Mouse (Mus musculus) myocyte (in vitro differentiated cells): ENCODE measurements around the gene Gria4.

Source experiments
- CEBPB ChIP-seq: IDR thresholded peaks from 2 replicates; pipeline ENCODE4 v1.6.1; 2011; ENCODE audit warnings: mild to moderate bottlenecking, moderate library complexity; ENCODE audit not compliant: poor library complexity, insufficient read depth, severe bottlenecking
- E2F4 ChIP-seq: IDR thresholded peaks from one replicate; pipeline ENCODE4 v1.6.1; 2011; ENCODE audit warnings: mild to moderate bottlenecking, control low read depth, moderate library complexity; ENCODE audit not compliant: insufficient read depth
- MAX ChIP-seq: IDR thresholded peaks from one replicate; pipeline ENCODE4 v1.6.1; 2011; ENCODE audit warnings: low read depth, mild to moderate bottlenecking, control low read depth
- MYOD1 ChIP-seq, 3 experiments: IDR thresholded peaks; one replicate each; pipeline ENCODE4 v1.6.1; 2011; ENCODE audit warnings: control low read depth in 2 of 3, low read depth in 2 of 3, mild to moderate bottlenecking in 2 of 3, moderate library complexity in 1 of 3; ENCODE audit not compliant: insufficient read length in 2 of 3, control insufficient read depth in 1 of 3
- MYOG ChIP-seq, 3 experiments: IDR thresholded peaks; one replicate each; pipeline ENCODE4 v1.6.1; 2011; ENCODE audit warnings: control low read depth in 2 of 3, low read depth in 2 of 3, mild to moderate bottlenecking in 2 of 3; ENCODE audit not compliant: insufficient read length in 2 of 3, control insufficient read depth in 1 of 3, insufficient read depth in 1 of 3
- POLR2A ChIP-seq: IDR thresholded peaks from one replicate; pipeline ENCODE4 v1.6.1; 2011; ENCODE audit warnings: low read depth, mild to moderate bottlenecking, control low read depth, moderate library complexity; ENCODE audit not compliant: insufficient read length
- POLR2AphosphoS2 ChIP-seq: IDR thresholded peaks from one replicate; pipeline ENCODE4 v1.6.1; 2011; ENCODE audit warnings: low read depth, control low read depth; ENCODE audit not compliant: insufficient read length
- REST ChIP-seq: IDR thresholded peaks from one replicate; pipeline ENCODE4 v1.6.1; 2011; ENCODE audit warnings: mild to moderate bottlenecking, control low read depth, moderate library complexity; ENCODE audit not compliant: insufficient read depth, insufficient read length
- SRF ChIP-seq: IDR thresholded peaks from one replicate; pipeline ENCODE4 v1.6.1; 2011; ENCODE audit warnings: low read depth; ENCODE audit not compliant: control insufficient read depth, insufficient read length
- TCF12 ChIP-seq: IDR thresholded peaks from one replicate; pipeline ENCODE4 v1.6.1; 2011; ENCODE audit warnings: mild to moderate bottlenecking, control low read depth; ENCODE audit not compliant: poor library complexity, insufficient read depth, severe bottlenecking
- TCF3 ChIP-seq: IDR thresholded peaks from one replicate; pipeline ENCODE4 v1.6.1; 2011; ENCODE audit warnings: low read depth, control low read depth; ENCODE audit not compliant: insufficient read length
- USF1 ChIP-seq: IDR thresholded peaks from one replicate; pipeline ENCODE4 v1.6.1; 2011; ENCODE audit warnings: low read depth, mild to moderate bottlenecking, control low read depth, moderate library complexity

DNA sequence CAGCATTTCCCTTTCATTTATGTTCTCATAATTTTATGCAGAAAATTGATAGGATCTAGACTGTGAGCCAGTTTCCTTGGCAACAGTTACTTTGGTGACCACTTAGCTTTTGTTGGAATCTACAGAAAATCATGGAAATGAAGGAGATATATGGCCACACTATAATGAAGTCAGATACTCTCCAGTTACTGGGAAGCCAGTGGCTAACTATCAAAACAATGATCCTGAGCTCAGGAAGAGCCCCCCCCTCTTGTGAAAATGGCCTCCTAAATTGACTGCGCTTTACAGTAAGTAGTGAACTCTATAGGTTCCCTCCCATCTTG lies 281.5 kb downstream of the Gria4 start:
- no peak for TF ChIP-seq POLR2A
- TF ChIP-seq TCF12 = no peak
- no peak for TF ChIP-seq POLR2AphosphoS2
- TF ChIP-seq USF1 = no peak
- TF ChIP-seq SRF = no peak
- TF ChIP-seq MAX = no peak
- no peak for TF ChIP-seq MYOG (IDR thresholded peaks at IDR 0.05; ENCODE audit: control insufficient read depth in 1 of 3, insufficient read depth in 1 of 3, insufficient read length in 2 of 3, low read depth in 2 of 3)
- no peak for TF ChIP-seq TCF3
- no peak for TF ChIP-seq CEBPB
- no peak for TF ChIP-seq E2F4
- TF ChIP-seq MYOD1 (IDR thresholded peaks at IDR 0.05; ENCODE audit: control insufficient read depth in 1 of 3, insufficient read length in 2 of 3, low read depth in 2 of 3) = no peak
- TF ChIP-seq REST = no peak
